Mouse (Mus musculus) cerebellum, adult 2 months (tissue): ENCODE data around the gene Pir.

ENCODE experiments used
- CTCF ChIP-seq: fragments of 200-500 bp; IDR thresholded peaks from 2 replicates; pipeline ENCODE4 v1.5.1; 2011; ENCODE audit warnings: low read depth, mild to moderate bottlenecking, control low read depth, low read length, moderate library complexity, borderline replicate concordance; ENCODE audit not compliant: insufficient read depth
- POLR2A ChIP-seq: fragments of 200-500 bp; IDR thresholded peaks from 2 replicates; pipeline ENCODE4 v1.6.1; 2011; ENCODE audit warnings: low read length, control low read depth, borderline replicate concordance; ENCODE audit not compliant: insufficient read depth

DNA sequence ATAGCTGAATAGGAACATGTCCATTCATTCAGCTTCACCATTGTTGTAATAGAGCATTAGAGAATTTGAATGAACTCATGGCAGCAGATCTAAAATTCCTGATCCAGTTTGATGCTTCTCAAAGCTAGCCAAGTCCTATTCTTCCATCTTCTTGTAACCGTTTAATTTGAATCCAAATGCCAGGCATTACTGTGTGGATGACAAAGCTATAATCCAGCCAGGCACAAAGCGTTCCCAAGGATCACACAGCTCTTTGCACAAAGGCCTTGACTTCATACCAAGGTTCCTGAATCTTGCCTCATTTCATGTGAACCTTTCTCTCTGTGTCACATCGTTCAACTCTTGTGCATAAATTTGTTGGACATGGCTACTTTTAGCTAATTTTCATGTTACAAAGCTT is 50.9 kb downstream of the Pir start:
- TF ChIP-seq CTCF: no peak
- no peak for TF ChIP-seq POLR2A
